Comparison of ENCODE assay signal across 29 mouse cellular contexts in genomic region chr10:23277371-23277770, GRCm38 (mm10).
"Had no signal": no experiment of that assay in that cellular context is flagged by ENCODE, and none has a peak within 500 bp of the region (broad histone marks: within the 10 kb centered on the region; RNA-seq: fewer than 3 reads in every experiment).

No protein-coding gene starts in this region.

- H3K27ac ChIP-seq: heart, embryonic 10.5 days; heart, embryonic 13.5 days; heart, embryonic 15.5 days; hindbrain, embryonic 12.5 days; hindbrain, embryonic 13.5 days; hindbrain, embryonic 14.5 days; hindbrain, embryonic 15.5 days; hindbrain, postnatal 0 days; intestine, embryonic 15.5 days; kidney, embryonic 15.5 days; kidney, postnatal 0 days; layer of hippocampus, adult 2 months; left cerebral cortex, adult 2 months had no signal

- DNase-seq: heart, postnatal 10 days; heart, postnatal 14 days; heart, postnatal 36 days; heart, postnatal 4 days; kidney, adult 11 months; kidney, adult 18-20 months; kidney, adult 2 months; kidney, adult 8-10 months; kidney, adult 9 months; kidney, postnatal 10 days; kidney, postnatal 14 days; kidney, postnatal 25 days; kidney, postnatal 36 days; layer of hippocampus, adult 9-11 months; layer of hippocampus, postnatal 36 days had no signal

- H3K4me3 ChIP-seq: heart, embryonic 10.5 days; heart, embryonic 12.5 days; heart, embryonic 13.5 days; heart, embryonic 15.5 days; hindbrain, embryonic 12.5 days; hindbrain, embryonic 13.5 days; hindbrain, embryonic 15.5 days; intestine, embryonic 15.5 days; kidney, embryonic 15.5 days; layer of hippocampus, adult 2 months; left cerebral cortex, adult 2 months had no signal

- H3K9me3 ChIP-seq: heart, embryonic 10.5 days; heart, embryonic 12.5 days; heart, embryonic 13.5 days; heart, embryonic 15.5 days; hindbrain, embryonic 12.5 days; hindbrain, embryonic 13.5 days; hindbrain, embryonic 15.5 days; intestine, embryonic 15.5 days; kidney, embryonic 15.5 days had no signal

- H3K36me3 ChIP-seq: heart, embryonic 10.5 days; heart, embryonic 12.5 days; heart, embryonic 13.5 days; heart, embryonic 15.5 days; hindbrain, embryonic 12.5 days; hindbrain, embryonic 13.5 days; hindbrain, embryonic 15.5 days; intestine, embryonic 15.5 days; kidney, embryonic 15.5 days had no signal

- H3K27me3 ChIP-seq: heart, embryonic 12.5 days; heart, embryonic 13.5 days; heart, embryonic 15.5 days; hindbrain, embryonic 12.5 days; hindbrain, embryonic 13.5 days; hindbrain, embryonic 15.5 days; intestine, embryonic 15.5 days; kidney, embryonic 15.5 days had no signal

- H3K4me1 ChIP-seq: heart, embryonic 10.5 days; heart, embryonic 12.5 days; heart, embryonic 13.5 days; heart, embryonic 15.5 days; hindbrain, embryonic 12.5 days; hindbrain, embryonic 13.5 days; hindbrain, embryonic 15.5 days; intestine, embryonic 15.5 days; kidney, embryonic 15.5 days had no signal
